Mouse (Mus musculus): Measurements from ENCODE around the gene Wipf2.
"Not testable (repeated sequence)": the region's sequence is repeated elsewhere in the genome, so short reads cannot be mapped to it uniquely, and the experiment has no call there.

Wipf2 gene

DNA sequence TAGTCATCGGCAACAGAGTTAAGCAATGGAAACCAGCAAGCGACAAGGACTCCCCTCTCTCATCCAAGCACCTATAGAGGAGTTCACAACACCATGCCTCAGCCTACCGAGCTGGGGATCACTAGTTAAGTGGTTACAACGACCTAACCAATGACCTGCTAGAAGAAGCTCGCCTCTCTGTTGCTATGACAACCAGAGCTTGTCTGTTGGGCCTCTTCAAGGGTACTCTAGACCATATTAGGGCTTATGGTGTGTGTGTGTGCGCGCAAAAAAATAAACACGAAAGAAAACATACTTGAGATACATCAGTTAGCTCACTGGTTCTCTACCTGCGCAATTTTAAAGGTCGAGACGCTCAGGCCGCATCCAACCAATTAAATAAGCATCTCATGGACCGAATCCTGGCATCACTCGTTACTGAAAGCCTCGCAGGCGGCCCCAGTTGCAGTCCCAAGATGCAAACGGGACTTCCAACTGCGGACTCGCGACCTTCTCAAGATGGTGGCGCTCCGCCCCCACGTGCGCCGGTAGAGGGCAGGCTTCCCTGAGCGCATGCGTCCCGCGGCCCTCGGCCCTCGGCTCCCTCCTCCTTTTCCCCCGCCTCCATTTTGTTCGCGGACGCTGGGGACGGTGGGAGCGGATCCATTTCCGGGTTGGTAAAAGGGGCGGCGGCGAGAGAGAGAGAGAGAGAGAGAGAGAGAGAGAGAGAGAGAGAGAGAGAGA is at the start of gene Wipf2:
Gene Wipf2 (plus strand): TSS at position 611 of the 723 bp plus-strand sequence.
- DNase-seq (ENCODE audit: low read depth, low spot score) = peak; percentile 98

DNA sequence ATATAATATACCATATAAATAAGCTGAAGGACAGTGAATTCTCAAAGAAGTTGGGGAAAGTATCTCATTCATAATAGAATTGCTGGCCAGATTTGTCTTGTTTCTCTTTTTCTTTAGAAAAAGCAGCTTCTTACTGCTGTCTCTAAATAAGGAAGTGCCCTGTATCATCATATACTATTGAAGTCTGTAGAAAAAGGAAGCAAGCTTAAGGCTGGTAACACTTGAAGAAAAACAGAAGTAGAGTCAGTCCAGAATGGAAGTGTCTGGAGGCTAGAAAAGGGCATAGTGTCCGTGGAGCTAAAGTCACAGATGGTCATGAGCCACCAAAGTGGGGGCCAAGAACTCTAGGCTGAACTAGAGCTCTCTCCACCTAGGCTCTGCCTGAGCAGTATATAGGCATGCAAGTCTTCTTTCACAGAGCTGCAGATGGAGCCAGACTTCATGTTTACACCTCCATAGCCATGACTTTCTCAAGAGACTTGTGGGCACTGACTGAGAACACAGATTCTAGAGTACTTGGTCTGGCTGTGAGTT is 46.7 kb upstream of the Wipf2 start:
- DNase-seq (ENCODE audit: low read depth, low spot score) = no peak

DNA sequence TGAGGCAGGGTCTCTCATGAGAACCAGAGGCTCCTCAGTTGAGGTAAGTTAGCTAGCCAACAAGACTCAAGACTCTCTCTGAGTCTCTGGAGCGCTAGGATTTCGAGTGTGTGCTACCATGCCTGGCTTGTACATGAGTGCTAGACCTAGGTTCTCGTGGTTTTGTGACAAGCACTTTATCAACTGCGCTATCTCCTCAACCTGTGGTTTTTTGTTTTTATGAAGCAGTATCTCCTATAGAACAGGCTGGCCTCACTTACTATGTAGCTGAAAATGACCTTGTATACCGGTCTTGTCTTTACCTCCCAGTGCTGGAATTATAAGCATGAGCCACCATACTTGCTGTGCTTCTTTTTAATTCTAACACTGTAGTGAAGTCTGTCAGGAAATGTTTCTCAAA is 42.5 kb upstream of the Wipf2 start:
- no peak for DNase-seq (ENCODE audit: low read depth, low spot score)

DNA sequence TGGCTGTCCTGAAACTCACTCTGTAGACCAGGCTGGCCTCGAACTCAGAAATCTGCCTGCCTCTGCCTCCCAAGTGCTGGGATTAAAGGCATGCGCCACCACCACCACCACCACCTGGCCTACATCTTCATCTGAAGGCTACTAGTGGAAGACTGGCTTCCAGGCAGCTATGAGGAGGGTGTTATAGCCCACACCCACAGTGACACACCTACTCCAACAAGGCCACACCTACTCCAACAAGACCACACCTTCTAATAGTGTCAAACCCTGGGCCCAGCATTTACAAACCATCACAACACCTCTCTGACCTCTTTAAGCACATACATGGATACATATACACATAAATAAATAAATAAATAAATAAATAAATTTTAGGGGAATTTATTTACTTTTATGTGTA is 37.4 kb upstream of the Wipf2 start:
- not testable (repeated sequence) for DNase-seq (ENCODE audit: low read depth, low spot score)

DNA sequence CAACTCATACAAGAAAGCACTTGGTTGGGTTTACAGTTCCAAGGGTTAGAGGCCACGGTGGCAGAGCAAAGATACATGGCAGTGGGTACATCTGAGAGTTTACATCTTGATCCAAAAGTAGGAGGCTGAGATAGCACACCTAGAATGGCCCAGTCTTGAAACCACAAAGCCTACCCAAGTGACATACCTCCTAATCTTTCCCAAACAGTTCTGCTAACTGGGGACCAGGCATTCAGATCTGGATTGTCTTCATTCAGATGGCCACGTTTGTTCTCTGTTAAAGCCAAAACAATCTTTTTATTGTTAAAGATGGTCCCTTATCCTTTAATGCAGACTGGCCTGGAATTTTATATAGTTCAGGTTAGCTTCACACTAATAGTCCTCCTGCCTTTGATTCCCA is 35.6 kb upstream of the Wipf2 start:
- no peak for DNase-seq (ENCODE audit: low read depth, low spot score)

DNA sequence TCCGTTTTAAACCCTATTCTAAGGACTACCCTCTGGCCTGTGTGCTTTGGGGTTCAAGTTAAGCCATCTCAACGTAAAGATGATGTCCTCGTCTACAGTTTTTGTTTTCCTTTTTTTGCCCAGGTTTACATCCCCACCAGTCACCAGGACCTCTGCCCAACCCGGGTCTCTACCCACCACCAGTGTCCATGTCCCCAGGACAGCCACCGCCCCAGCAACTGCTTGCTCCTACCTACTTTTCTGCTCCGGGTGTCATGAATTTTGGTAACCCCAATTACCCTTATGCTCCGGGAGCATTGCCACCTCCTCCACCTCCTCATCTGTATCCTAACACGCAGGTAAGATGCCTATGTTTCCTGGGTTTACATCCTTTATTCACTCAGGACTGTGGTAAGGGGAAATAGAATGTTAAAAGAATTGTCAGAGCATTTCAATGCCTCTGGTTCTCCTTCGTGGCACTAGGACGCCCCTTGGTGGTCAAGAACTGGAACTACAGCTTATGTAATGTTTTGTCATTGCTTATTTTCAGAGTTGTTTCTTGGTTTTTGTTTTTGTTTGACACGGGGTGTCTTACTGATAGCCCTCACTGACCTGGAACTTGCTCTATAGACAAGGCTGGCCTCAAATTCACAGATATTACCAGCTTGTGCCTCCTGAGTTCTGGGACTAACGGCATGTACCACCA is 34.2 kb upstream of the Wipf2 start:
- peak; percentile 43 for DNase-seq (ENCODE audit: low read depth, low spot score)

DNA sequence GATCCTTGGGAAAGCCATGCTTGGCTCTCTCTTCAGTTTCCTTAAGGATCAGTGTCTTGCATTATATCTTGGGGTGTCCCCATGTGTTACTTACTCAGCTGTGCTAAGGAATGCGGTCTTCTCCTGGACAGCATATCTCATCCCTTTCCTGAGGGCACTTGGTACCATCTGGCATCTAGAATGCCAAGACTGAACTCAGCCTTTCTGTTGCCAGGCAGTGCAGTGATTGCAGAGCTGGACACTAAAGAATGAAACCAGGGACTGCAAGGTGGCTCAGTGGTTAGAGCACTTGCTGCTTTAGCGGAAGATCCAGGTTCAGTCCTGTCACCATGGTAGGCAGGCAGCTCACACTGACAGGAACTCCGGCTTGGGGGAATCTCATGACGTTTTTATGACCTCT is 33.6 kb upstream of the Wipf2 start:
- DNase-seq (ENCODE audit: low read depth, low spot score) = no peak

DNA sequence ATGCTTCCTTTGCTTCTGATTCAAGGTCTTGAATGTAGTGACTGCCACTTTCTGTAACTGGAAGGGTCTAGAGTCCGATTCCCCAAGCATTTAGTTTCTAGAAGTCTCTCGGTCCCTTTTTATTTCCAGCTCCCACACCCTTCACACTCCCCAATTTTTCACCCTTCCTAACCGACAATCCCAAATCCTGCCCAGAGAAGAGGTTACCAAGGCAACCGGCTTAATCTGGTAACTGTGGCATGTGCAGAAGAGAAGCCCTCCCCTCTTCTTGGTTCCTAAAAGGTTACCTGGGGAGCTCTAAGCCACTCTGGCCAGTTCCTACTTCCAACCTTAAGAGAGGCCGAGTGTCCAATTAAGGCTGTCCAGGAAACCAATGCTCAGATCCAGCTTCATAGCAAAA is 28.1 kb upstream of the Wipf2 start:
- no peak for DNase-seq (ENCODE audit: low read depth, low spot score)

DNA sequence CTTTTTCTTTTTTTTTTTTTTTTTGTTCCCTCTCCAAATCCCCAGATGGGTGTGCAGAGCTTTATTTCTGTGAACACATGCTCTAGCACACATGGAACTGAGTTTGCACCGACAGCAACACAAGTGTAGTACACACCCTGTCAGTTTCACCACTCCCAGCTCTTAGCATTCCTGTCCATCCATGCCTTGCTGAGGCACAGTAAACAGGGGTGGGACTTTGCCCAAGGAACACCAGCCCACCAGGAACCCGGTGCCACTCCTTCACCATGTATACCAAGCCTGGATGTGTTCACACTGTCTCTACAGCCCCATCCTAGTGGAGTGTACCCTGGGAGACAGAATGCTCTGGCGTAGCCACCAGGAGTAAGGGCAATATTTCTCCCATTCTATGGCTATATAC is 27.7 kb upstream of the Wipf2 start:
- no peak for DNase-seq (ENCODE audit: low read depth, low spot score)

DNA sequence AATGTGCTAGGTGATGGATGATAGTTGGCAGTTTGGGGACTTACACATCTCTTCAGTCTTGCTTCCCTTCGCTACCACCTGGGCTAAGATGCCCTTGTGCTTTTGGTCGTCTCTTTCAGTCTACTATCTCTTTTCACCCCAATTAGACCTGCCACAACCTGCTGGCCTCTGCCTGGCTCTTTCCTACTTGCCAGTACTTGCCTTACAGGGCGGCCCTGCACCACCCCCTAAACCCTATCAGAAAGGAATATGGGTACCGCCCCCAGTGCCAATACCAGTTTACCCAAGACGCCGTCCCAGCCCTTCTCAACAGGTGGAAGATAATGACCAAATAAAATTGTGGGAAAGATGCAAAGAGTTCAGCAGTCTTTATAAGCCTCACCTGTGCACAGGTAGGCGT is 27.3 kb upstream of the Wipf2 start:
- DNase-seq (ENCODE audit: low read depth, low spot score) = no peak

DNA sequence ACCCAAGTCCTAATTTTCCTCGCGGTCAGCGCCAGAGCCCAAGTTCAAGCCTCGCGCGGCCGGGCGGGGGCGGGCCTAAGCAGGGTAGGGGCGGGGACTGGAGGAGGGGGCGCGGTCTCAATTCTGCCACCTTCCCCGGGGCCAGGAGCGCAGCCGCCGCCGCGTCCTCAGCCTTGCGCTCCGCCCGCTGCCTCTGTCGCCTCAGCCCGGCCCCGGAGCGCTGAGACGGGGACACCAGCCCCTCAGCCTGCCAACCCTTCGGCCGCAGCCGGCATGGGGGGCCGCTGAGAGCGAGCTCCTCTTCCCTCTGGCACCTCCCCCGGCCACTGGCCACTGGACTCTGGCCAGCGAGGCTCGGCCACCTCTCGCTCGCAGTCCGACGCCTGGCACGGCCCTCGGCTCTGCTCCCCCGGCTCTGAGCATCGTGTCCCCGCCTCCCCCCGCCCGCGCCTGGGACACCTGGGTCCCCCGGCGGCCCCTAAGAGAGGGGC is 26.7 kb upstream of the Wipf2 start, which contains the start of gene Rapgefl1:
Gene Rapgefl1 (plus strand): TSS at position 135 of the 491 bp plus-strand sequence.
- peak; percentile 74 for DNase-seq (ENCODE audit: low read depth, low spot score)

DNA sequence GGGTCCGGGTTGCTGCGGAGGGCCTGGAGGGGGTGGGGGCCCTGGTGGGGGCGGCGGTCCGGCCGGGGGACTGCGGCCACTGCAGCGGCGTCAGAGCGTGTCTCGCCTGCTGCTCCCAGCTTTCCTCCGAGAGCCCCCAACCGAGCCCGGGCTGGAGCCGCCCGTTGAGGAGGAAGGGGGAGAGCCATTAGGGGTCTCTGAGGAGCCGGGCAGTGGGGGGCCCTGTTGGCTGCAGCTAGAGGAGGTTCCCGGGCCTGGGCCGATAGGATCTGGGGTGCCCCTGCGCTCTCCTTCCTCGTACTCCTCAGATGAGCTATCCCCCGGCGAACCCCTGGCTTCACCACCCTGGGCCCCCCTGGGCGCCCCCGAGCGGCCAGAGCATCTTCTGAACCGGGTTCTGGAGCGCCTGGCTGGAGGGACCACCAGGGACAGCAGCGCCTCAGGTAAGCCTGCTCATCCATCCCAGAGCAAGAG is 26.2 kb upstream of the Wipf2 start:
- DNase-seq (ENCODE audit: low read depth, low spot score) = no peak

DNA sequence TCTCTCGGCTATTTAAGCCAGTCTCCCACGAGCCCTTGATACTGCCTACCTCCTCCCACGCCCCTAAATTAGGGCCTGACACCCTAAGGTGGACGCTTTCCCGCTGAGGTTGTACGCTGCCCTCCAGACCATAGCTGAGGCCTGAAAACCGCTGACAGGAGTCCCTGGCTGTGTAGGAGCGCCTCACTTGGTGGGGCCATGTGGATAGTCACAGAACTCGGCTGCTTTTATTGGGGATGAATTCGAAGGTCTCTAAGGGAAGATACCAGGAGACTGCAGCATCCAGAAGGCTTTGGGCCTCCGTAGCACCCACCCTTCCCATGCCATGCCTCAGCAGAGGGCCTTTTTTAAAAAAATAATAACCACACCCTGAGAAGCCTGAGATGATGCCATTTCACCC is 25.5 kb upstream of the Wipf2 start:
- DNase-seq (ENCODE audit: low read depth, low spot score) = no peak

DNA sequence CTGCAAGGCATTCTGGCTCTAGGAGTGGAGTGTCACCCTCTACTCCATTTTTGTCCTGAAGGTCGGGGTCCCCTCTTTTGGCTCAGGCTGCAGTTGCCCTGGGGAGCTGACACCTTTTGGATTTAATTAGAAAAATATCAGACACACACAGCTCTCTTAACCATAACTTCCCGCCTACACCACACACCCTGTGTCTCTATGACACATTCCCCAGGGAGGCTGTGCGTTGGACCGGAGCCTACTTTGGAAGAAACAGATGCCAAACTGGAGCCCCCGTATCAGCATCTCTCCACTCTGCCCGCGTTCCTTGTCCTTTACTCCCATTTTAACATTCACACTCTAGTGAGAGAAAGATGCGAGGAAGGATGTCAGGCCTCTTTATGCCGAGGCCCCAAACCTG is 24.9 kb upstream of the Wipf2 start:
- DNase-seq (ENCODE audit: low read depth, low spot score) = no peak

DNA sequence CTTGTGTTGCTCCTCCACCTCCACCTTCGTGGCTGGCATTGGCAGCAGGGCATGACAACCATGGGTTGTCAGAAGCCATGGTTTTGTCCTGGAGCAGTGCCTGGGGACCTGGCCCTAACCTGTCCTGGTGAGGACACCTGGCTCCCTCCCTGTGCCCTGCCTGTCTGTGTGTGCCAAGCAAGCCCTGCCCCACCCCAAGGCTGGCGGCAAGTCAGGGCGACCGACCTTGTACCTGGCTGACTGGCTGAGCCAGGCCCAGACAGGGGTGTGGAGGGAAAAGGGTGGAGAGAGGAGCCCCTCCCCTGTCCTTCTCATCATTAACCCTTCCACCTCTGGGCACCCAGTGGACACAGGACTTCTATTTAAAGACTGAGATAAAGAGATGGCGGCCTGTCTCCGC is 24.0 kb upstream of the Wipf2 start:
- no peak for DNase-seq (ENCODE audit: low read depth, low spot score)

DNA sequence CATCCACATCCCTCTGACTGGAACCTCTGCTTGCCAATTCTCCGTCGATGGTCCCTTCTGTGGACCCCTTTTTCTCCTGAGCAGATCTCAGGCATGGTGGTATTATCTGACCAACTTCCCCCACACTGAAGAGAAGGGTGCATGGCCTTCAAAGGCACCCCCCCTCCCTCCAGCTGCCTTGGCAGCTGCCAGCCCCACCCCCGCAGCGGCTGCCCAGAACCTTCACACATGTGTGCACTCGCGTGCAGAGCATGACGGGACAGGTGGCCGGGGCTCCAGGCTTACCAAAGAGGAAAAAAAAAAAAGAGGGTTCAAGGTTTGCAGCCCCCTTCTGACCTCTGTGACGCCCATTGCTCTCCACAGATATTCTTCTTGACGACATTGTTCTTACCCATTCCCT is 23.5 kb upstream of the Wipf2 start:
- no peak for DNase-seq (ENCODE audit: low read depth, low spot score)

DNA sequence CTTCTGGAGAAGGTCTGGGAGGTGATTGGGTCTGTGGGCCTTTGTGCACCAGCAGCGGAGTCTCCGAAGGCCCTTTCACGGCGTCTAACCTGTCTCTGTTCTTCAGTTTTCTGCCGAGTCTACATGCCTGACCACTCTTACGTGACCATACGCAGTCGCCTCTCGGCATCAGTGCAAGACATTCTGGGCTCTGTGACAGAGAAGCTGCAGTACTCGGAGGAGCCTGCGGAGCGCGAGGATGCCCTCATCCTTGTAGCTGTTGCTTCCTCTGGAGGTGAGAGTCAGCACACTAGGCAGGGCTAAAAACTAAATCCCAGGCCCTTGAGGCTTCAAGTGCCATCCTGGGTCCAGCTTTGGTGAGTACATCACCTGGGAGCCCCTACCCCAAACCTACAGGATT is 17.4 kb upstream of the Wipf2 start:
- peak; percentile 77 for DNase-seq (ENCODE audit: low read depth, low spot score)

DNA sequence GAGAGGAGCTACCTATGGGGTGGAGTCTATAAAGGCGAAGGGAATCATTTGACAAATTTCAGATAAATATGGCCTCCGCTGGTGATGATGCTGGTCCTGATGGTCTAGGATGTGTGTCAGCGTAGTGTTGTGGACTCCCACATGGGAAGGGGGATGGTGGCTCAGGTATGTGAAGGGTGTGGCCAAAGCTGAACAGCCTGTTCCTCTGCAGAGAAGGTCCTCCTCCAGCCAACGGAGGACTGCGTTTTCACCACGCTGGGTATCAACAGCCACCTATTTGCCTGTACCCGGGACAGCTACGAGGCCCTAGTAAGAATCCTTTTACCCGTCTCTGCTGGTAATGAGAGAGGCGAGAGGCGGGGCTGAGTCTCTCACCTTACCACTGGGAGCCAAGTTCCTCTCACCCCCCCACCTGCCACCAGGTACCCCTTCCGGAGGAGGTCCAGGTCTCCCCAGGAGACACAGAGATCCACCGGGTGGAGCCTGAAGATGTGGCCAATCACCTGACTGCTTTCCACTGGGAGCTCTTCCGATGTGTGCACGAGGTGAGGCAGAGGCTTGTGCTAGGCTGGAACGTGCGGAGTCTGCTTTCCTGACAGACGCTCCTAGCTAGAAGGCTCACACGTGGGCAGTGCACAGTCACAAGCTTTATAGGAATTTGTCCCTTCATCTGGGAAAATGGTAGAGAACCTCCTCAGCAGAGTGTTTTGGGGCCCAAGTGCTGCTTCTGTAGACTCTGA is 16.4 kb upstream of the Wipf2 start:
- peak; percentile 70 for DNase-seq (ENCODE audit: low read depth, low spot score)

DNA sequence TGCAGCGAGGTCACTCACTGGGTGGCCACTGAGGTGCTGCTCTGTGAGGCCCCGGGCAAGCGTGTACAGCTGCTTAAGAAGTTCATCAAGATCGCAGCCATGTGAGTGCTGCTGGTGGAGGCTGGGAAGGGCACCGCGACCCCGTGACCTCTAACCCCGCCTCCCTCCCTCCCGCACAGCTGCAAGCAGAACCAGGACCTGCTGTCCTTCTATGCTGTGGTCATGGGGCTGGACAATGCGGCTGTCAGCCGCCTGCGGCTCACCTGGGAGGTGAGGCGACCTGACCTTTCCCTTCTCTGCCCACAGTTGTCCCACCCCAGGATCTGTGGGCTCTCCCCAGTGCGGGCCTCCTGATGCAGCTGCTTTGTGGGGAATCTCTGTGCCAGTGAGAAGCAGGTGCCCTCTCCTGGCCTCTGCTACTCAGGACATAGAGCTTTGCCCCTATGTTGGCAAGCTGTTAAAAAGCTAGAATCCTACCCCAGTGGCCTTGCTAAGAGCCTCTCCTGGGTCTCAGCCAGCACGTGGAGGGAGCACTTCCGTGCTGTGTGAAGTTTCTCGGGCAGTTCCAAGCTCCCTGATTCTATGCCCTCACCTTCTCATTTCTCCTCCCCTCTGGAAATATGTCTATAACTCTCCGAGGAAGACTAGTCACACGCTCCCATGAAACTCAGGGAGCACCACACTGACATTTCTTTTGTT is 14.1 kb upstream of the Wipf2 start:
- no peak for DNase-seq (ENCODE audit: low read depth, low spot score)

DNA sequence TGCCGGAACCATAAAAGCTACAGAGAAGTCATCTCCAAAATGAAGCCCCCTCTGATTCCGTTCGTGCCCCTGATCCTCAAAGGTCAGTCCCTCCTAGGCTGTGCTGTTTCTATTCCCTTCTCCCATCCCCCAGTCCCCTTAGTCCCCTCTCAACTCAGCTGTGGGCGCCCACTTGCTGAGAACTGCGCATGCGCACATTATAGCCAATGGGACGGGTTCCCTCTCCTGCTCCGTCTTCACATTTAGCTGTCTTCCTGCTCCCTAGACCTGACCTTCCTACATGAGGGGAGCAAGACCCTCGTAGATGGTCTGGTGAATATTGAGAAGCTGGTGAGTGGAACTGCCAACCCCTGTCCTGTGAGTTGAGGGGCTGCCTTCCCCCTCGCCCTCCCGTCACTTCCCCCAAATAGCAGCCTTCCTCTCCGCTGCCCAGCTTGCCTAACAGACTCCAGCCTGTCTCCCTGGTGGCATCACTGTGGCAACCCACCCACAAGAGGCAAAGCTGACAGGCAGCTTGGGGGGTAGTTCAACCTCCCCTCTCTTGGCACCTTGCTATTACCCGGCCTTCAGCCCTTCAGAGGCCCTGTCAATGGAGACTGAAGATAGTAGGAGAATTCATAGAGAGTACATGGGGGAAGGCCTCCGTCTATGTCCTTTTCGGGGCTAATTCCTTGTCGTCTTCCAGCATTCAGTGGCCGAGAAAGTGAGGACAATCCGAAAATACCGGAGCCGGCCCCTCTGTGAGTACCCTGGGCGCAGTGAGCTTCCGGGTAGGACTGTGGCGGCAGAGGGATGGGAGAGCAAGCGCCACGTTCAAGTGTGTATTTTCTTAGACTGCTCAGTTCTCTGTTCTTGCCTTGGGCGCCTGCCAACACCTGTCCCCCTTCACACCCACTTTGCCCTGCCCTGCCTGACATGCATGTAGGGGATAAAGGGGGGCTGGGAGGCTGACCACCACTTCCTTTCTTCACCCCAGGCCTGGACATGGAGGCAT is 13.0 kb upstream of the Wipf2 start:
- peak; percentile 60 for DNase-seq (ENCODE audit: low read depth, low spot score)

All from ES-CJ7 (cell line).